Mouse (Mus musculus) adrenal gland, postnatal 25 days (tissue): Measurements from ENCODE around the gene Hivep2. TPM values are rescaled to one million over a fixed set of nuclear protein-coding genes. Genes with fewer than 3 reads are reported as not detected.
A peak's percentile ranks its signal among the peaks of the same experiment; 100 is the strongest.

Experiments
- DNase-seq: peaks from one replicate; pipeline ENCODE4 v3.0.0; 2021; ENCODE audit warnings: mixed read lengths
- total RNA-seq: library from RNA; stranded (reverse); gene quantifications from 2 replicates; pipeline ENCODE4 v1.2.3, GENCODE M21; 2021

Gene Hivep2
- total RNA-seq, 1 experiment from 2014 or later: 41.7 TPM

- no peak for DNase-seq
These were observed 7.8 kb downstream of the Hivep2 start for GRCm38 (mm10) chr10:13973563-13974179.

GRCm38 (mm10) chr10:13974472-13974871, 8.6 kb downstream of the Hivep2 start:
- DNase-seq: no peak

- DNase-seq: no peak
These were observed 10.0 kb downstream of the Hivep2 start for GRCm38 (mm10) chr10:13975861-13976260.

- no peak for DNase-seq
These were observed 10.4 kb downstream of the Hivep2 start for GRCm38 (mm10) chr10:13976267-13976666.

GRCm38 (mm10) chr10:13982271-13982670, 16.4 kb downstream of the Hivep2 start:
- DNase-seq: no peak

- DNase-seq: peak; percentile 76
These were observed 17.0 kb downstream of the Hivep2 start for GRCm38 (mm10) chr10:13982769-13983381.

- DNase-seq: peak; percentile 35
These were observed 17.8 kb downstream of the Hivep2 start for GRCm38 (mm10) chr10:13983631-13984030.

- no peak for DNase-seq
These were observed 18.4 kb downstream of the Hivep2 start for GRCm38 (mm10) chr10:13984233-13984632.

- peak; percentile 21 for DNase-seq
These were observed 20.7 kb downstream of the Hivep2 start for GRCm38 (mm10) chr10:13986539-13986938.

- DNase-seq: no peak
These were observed 21.5 kb downstream of the Hivep2 start for GRCm38 (mm10) chr10:13987336-13987735.

GRCm38 (mm10) chr10:13988280-13988679, 22.4 kb downstream of the Hivep2 start:
- peak; percentile 44 for DNase-seq

- DNase-seq: no peak
These were observed 22.9 kb downstream of the Hivep2 start for GRCm38 (mm10) chr10:13988757-13989156.

- DNase-seq: no peak
These were observed 25.0 kb downstream of the Hivep2 start for GRCm38 (mm10) chr10:13990842-13991241.

- no peak for DNase-seq
These were observed 27.5 kb downstream of the Hivep2 start for GRCm38 (mm10) chr10:13993411-13993810.

- DNase-seq: no peak
These were observed 31.5 kb downstream of the Hivep2 start for GRCm38 (mm10) chr10:13997336-13997735.

GRCm38 (mm10) chr10:14004769-14005517, 39.1 kb downstream of the Hivep2 start:
- no peak for DNase-seq

- DNase-seq: no peak
These were observed 43.8 kb downstream of the Hivep2 start for GRCm38 (mm10) chr10:14009721-14010120.

GRCm38 (mm10) chr10:14016287-14016970, 50.6 kb downstream of the Hivep2 start:
- no peak for DNase-seq

GRCm38 (mm10) chr10:14017338-14017737, 51.5 kb downstream of the Hivep2 start:
- no peak for DNase-seq

- DNase-seq: peak; percentile 9
These were observed 52.0 kb downstream of the Hivep2 start for GRCm38 (mm10) chr10:14017822-14018364.

- DNase-seq: no peak
These were observed 52.8 kb downstream of the Hivep2 start for GRCm38 (mm10) chr10:14018672-14019071.

GRCm38 (mm10) chr10:14019198-14019597, 53.3 kb downstream of the Hivep2 start:
- no peak for DNase-seq
